Mouse (Mus musculus): Measurements from ENCODE around the gene Ubr1. TPM values are rescaled to one million over a fixed set of nuclear protein-coding genes. Genes with fewer than 3 reads are reported as not detected.

The Ubr1 gene
- polyA plus RNA-seq, 1 experiment from 2014 or later = 21.3 TPM

DNA sequence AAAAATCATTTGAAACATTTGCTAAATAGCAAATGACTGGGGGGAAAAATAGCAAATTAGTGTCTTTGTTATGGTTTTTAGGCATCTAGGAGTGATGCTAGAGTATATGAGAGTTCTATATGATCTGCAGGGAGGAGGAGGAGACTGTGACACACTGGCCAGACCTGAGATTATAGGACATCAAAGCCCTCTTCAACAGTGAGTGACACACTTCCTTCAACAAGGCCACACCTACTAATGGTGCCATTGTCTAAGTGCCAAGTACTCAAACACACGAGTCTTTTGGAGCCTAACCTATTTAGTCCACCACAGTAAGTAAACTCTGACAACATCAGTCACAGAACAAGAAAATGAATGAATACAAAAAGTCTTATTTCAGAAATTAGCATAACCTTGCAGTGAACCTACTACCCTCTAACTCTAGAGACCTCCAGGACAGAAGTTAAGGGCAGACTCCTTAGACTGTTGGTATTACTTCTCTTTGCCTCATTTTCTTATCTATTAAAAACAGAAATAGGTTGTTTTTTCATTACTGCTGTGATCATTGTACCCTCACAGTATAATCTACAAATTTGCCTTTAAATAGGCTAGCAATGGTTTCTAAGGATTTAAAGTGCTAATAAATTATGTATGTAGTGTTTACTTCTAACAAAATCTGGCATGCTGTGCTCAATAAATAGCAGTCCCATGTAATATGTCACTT, 143.4 kb downstream of the Ubr1 start:
- WGBS = 29% methylated on average over 1 of the region's 1 CpGs
- no peak overlapping the region for H3K4me2 ChIP-seq (ENCODE audit: low read depth, low read length)
- no peaks in the 10 kb centered on the region for H3K9me3 ChIP-seq (replicated peaks; ENCODE audit: control insufficient read depth, low read length)
- no peak overlapping the region for H3K9ac ChIP-seq (ENCODE audit: low read length)
- H3K36me3 ChIP-seq (ENCODE audit: control insufficient read depth, insufficient read depth, low read length) = no peaks in the 10 kb centered on the region
- H3K4me3 ChIP-seq (replicated peaks; ENCODE audit: low read length) = no peak overlapping the region
- ATAC-seq (ENCODE audit: insufficient read depth, low FRiP score) = no peak
- no peaks in the 10 kb centered on the region for H3K27me3 ChIP-seq (ENCODE audit: control insufficient read depth, insufficient read depth, low read length)
- no peak overlapping the region for H3K27ac ChIP-seq (ENCODE audit: low read length)
- H3K4me1 ChIP-seq (ENCODE audit: control insufficient read depth, insufficient read depth, low read length) = no peaks in the 10 kb centered on the region

Small RNA genes within 50 kb of the gene (microRNA-seq; reads per million reads assigned to microRNA genes)
- not detected for gene Gm44325

Other genes starting within 250 kb of the Ubr1 start
- 5.2 and 5.3 TPM in 2 replicates for gene Cdan1, start 120.6 kb downstream of the Ubr1 start, polyA plus RNA-seq (2015; fragmentation: Nextera tagmentation; extraction: Ambion mirVana)
- gene Ttbk2, start 120.1 kb downstream of the Ubr1 start, polyA plus RNA-seq (2015; fragmentation: Nextera tagmentation; extraction: Ambion mirVana) = 2.0 and 2.4 TPM in 2 replicates
- 4.7 and 4.8 TPM in 2 replicates for gene Tmem62, start 6.3 kb upstream of the Ubr1 start, polyA plus RNA-seq (2015; fragmentation: Nextera tagmentation; extraction: Ambion mirVana)
- gene Ccndbp1, start 37.7 kb upstream of the Ubr1 start, polyA plus RNA-seq (2015; fragmentation: Nextera tagmentation; extraction: Ambion mirVana) = 37.1 and 39.1 TPM in 2 replicates
- gene Epb42, start 66.4 kb upstream of the Ubr1 start, polyA plus RNA-seq (2015; fragmentation: Nextera tagmentation; extraction: Ambion mirVana) = 6.5 and 8.0 TPM in 2 replicates
- 1.5 and 2.7 TPM in 2 replicates for gene Tgm5, start 115.1 kb upstream of the Ubr1 start, polyA plus RNA-seq (2015; fragmentation: Nextera tagmentation; extraction: Ambion mirVana)
- gene Tgm7, start 139.1 kb upstream of the Ubr1 start, polyA plus RNA-seq (2015; fragmentation: Nextera tagmentation; extraction: Ambion mirVana) = 0.14 TPM in 2 replicates
- gene Adal, start 169.7 kb upstream of the Ubr1 start, polyA plus RNA-seq (2015; fragmentation: Nextera tagmentation; extraction: Ambion mirVana) = 18.4 and 19.2 TPM in 2 replicates
- gene Lcmt2, start 169.9 kb upstream of the Ubr1 start, polyA plus RNA-seq (2015; fragmentation: Nextera tagmentation; extraction: Ambion mirVana) = 19.2 and 20.3 TPM in 2 replicates
- 47.6 and 50.3 TPM in 2 replicates for gene Tubgcp4, start 199.9 kb upstream of the Ubr1 start, polyA plus RNA-seq (2015; fragmentation: Nextera tagmentation; extraction: Ambion mirVana)
- gene Zscan29, start 200.4 kb upstream of the Ubr1 start, polyA plus RNA-seq (2015; fragmentation: Nextera tagmentation; extraction: Ambion mirVana) = 8.8 and 9.6 TPM in 2 replicates

Measured in stomach, embryonic 16.5 days (tissue).